Comparison of ENCODE assay signal across 8 mouse cellular contexts in genomic region chr16:57423001-57423800, GRCm38 (mm10).
DNase-seq lines count a peak whose midpoint lies in the region; ATAC-seq and TF ChIP-seq lines count a peak whose summit lies in the region.

No protein-coding gene starts in this region.

- no peak overlapping the region for H3K9ac ChIP-seq in liver, adult 2 months (ENCODE audit: low read depth, low read length)
- H3K9ac ChIP-seq in liver, embryonic 12.5 days: no peak overlapping the region
- no peak overlapping the region for H3K9ac ChIP-seq in midbrain, embryonic 11.5 days (ENCODE audit: low read length)

- H3K27ac ChIP-seq in liver, adult 2 months (replicated peaks; ENCODE audit: insufficient read depth, low read depth, low read length): 0 out of 2 replicates have a peak overlapping the region, but pooled peaks have one; percentile 6
- H3K27ac ChIP-seq in liver, embryonic 12.5 days: no peak overlapping the region
- H3K27ac ChIP-seq in midbrain, embryonic 11.5 days (ENCODE audit: low read depth, low read length): no peak overlapping the region

- ATAC-seq in liver, embryonic 12.5 days: no peak
- ATAC-seq in frontal cortex, adult (ENCODE audit: low TSS enrichment): no peak
- no peak for ATAC-seq in midbrain, embryonic 11.5 days (ENCODE audit: low FRiP score)

- TF ChIP-seq CTCF in liver, adult 2 months (IDR thresholded peaks at IDR 0.05; ENCODE audit: low read depth, low read length): no peak

- no peaks in the 10 kb centered on the region for H3K9me3 ChIP-seq in liver, embryonic 12.5 days (replicated peaks)
- H3K9me3 ChIP-seq in midbrain, embryonic 11.5 days (ENCODE audit: control insufficient read depth, low read length): no peaks in the 10 kb centered on the region

- TF ChIP-seq POLR2A in liver, adult 2 months (IDR thresholded peaks at IDR 0.05; ENCODE audit: extremely low read depth, insufficient read depth, low read length): no peak

- no peaks in the 10 kb centered on the region for H3K27me3 ChIP-seq in liver, adult 2 months (ENCODE audit: control insufficient read depth, insufficient read depth, low read length)
- H3K27me3 ChIP-seq in liver, embryonic 12.5 days (replicated peaks): no peaks in the 10 kb centered on the region
- no peaks in the 10 kb centered on the region for H3K27me3 ChIP-seq in splenic B cell, adult 2 months (ENCODE audit: control insufficient read depth, insufficient read depth, low read length, poor library complexity, severe bottlenecking)
- H3K27me3 ChIP-seq in midbrain, embryonic 11.5 days (ENCODE audit: control insufficient read depth, insufficient read depth, low read length): no peaks in the 10 kb centered on the region

- H3K4me1 ChIP-seq in liver, adult 2 months (ENCODE audit: control insufficient read depth, insufficient read depth, low read length): no peaks in the 10 kb centered on the region
- peaks cover 7% of the 10 kb centered on the region; the same call in 1 of the 2 replicates for H3K4me1 ChIP-seq in liver, embryonic 12.5 days
- no peaks in the 10 kb centered on the region for H3K4me1 ChIP-seq in midbrain, embryonic 11.5 days (ENCODE audit: control insufficient read depth, insufficient read depth, low read length)

- peak; percentile 19 for DNase-seq in liver, adult 2 months (ENCODE audit: extremely low read depth, low read depth, low spot score)
- peak; percentile 26 for DNase-seq in ZHBTc4 (ENCODE audit: low read depth, low spot score)
- DNase-seq in kidney, postnatal 10 days: peak; percentile 50
- DNase-seq in splenic B cell, adult 2 months (ENCODE audit: low read depth, low spot score): peak; percentile 73
- DNase-seq in urinary bladder, adult 2 months (ENCODE audit: low spot score): no peak
- no peak for DNase-seq in midbrain, embryonic 11.5 days (ENCODE audit: low spot score, missing footprints)

- H3K4me2 ChIP-seq in liver, embryonic 12.5 days: no peak overlapping the region
- H3K4me2 ChIP-seq in midbrain, embryonic 11.5 days: no peak overlapping the region

- no peaks in the 10 kb centered on the region for H3K36me3 ChIP-seq in liver, adult 2 months (ENCODE audit: control insufficient read depth, insufficient read depth, low read length)
- no peaks in the 10 kb centered on the region for H3K36me3 ChIP-seq in liver, embryonic 12.5 days
- H3K36me3 ChIP-seq in splenic B cell, adult 2 months (ENCODE audit: control insufficient read depth, insufficient read depth, low read length, poor library complexity, severe bottlenecking): no peaks in the 10 kb centered on the region
- H3K36me3 ChIP-seq in midbrain, embryonic 11.5 days (ENCODE audit: control insufficient read depth, insufficient read depth, low read length): no peaks in the 10 kb centered on the region

- no peaks in the 10 kb centered on the region for H3K79me2 ChIP-seq in liver, adult 2 months (ENCODE audit: control insufficient read depth, insufficient read depth, low read length)

- WGBS in liver, adult 2 months: 76% methylated on average over 6 of the region's 6 CpGs
- 39% methylated on average over 6 of the region's 6 CpGs for WGBS in liver, embryonic 12.5 days (ENCODE audit: insufficient replicate concordance)
- WGBS in midbrain, embryonic 11.5 days: 58% methylated on average over 6 of the region's 6 CpGs

- no peak overlapping the region for H3K4me3 ChIP-seq in liver, adult 2 months (ENCODE audit: insufficient read depth, low read depth, low read length)
- H3K4me3 ChIP-seq in liver, embryonic 12.5 days: no peak overlapping the region
- H3K4me3 ChIP-seq in midbrain, embryonic 11.5 days (ENCODE audit: low read depth, low read length): no peak overlapping the region

Comparison
In these comparisons a context has a peak if more than half of its experiments do, and no peak if none do; other contexts are left out.
1. DNase-seq: peak in liver, adult 2 months (single experiment), ZHBTc4 (single experiment), kidney, postnatal 10 days (single experiment) and splenic B cell, adult 2 months (single experiment); none in urinary bladder, adult 2 months (single experiment) and midbrain, embryonic 11.5 days (single experiment).